Mouse (Mus musculus) liver, adult 2 months (tissue): ENCODE measurements around the gene Jmjd7. TPM values are rescaled to one million over a fixed set of nuclear protein-coding genes. Genes with fewer than 3 reads are reported as not detected.

Source experiments
- DNase-seq: peaks from one replicate; pipeline ENCODE4 v3.0.0-alpha.2; 2011; ENCODE audit warnings: low read depth, low spot score; ENCODE audit errors: extremely low read depth
- H3K27ac ChIP-seq: fragments of 200-500 bp; replicated peaks from 2 replicates; pipeline ENCODE4 v1.5.1; 2012; ENCODE audit warnings: low read depth, mild to moderate bottlenecking, control low read depth, inconsistent platforms, low read length; ENCODE audit not compliant: insufficient read depth
- H3K27me3 ChIP-seq: fragments of 200-500 bp; 2 replicates; pipeline ENCODE4 v1.6.1; 2012; ENCODE audit warnings: mild to moderate bottlenecking, moderate library complexity, low read length, inconsistent platforms; ENCODE audit not compliant: control insufficient read depth, insufficient read depth
- H3K36me3 ChIP-seq: fragments of 200-500 bp; 2 replicates; pipeline ENCODE4 v1.6.1; 2012; ENCODE audit warnings: low read length, inconsistent platforms; ENCODE audit not compliant: control insufficient read depth, insufficient read depth
- H3K4me1 ChIP-seq: fragments of 200-500 bp; 2 replicates; pipeline ENCODE4 v1.6.1; 2011; ENCODE audit warnings: low read length; ENCODE audit not compliant: control insufficient read depth, insufficient read depth
- H3K4me3 ChIP-seq: fragments of 200-500 bp; 2 replicates; pipeline ENCODE4 v1.5.1; 2011; ENCODE audit warnings: low read depth, mild to moderate bottlenecking, control low read depth, low read length, moderate library complexity; ENCODE audit not compliant: insufficient read depth
- H3K79me2 ChIP-seq: fragments of 200-500 bp; 2 replicates; pipeline ENCODE4 v1.6.1; 2012; ENCODE audit warnings: inconsistent platforms, mild to moderate bottlenecking, low read length, moderate library complexity; ENCODE audit not compliant: control insufficient read depth, insufficient read depth
- H3K9ac ChIP-seq: fragments of 200-500 bp; 2 replicates; pipeline ENCODE4 v1.6.1; 2012; ENCODE audit warnings: low read depth, mild to moderate bottlenecking, control low read depth, inconsistent platforms, low read length
- CTCF ChIP-seq: fragments of 200-500 bp; IDR thresholded peaks from 2 replicates; pipeline ENCODE4 v1.5.1; 2011; ENCODE audit warnings: low read depth, low read length, control low read depth
- POLR2A ChIP-seq: fragments of 200-500 bp; IDR thresholded peaks from 2 replicates; pipeline ENCODE4 v1.6.1; 2011; ENCODE audit warnings: low read length, control low read depth; ENCODE audit not compliant: insufficient read depth; ENCODE audit errors: extremely low read depth
- WGBS: fragments of 180-500 bp; shearing (Covaris S2); methylation state at CpG from one replicate; pipeline ENCODE4 v1.1.7; 2018; 5-methylcytosine and 5-hydroxymethylcytosine counted together
- polyA plus RNA-seq: library from polyadenylated mRNA; depleted of rRNA; stranded (reverse); fragments of >200 nt; gene quantifications from 2 replicates; pipeline ENCODE4 v1.2.3, GENCODE M21; 2012
- total RNA-seq: library from RNA; depleted of rRNA; stranded (reverse); fragments of >200 nt; gene quantifications from 2 replicates; pipeline ENCODE4 v1.2.3, GENCODE M21; 2014

Gene Jmjd7
- total and polyA plus RNA-seq, 2 experiments = 1.7 to 4.6 TPM

GRCm38 (mm10) chr2:119987441-119987840 lies 39.8 kb upstream of the Jmjd7 start:
- H3K79me2 ChIP-seq = no peaks in the 10 kb centered on the region
- no peaks in the 10 kb centered on the region for H3K36me3 ChIP-seq
- DNase-seq = no peak
- H3K9ac ChIP-seq = no peak overlapping the region
- H3K27me3 ChIP-seq = no peaks in the 10 kb centered on the region
- no peak overlapping the region for H3K4me3 ChIP-seq
- peaks cover 6% of the 10 kb centered on the region; the same call in 1 of the 2 replicates for H3K4me1 ChIP-seq
- no peak for TF ChIP-seq POLR2A
- H3K27ac ChIP-seq = no peak overlapping the region
- 95% methylated on average over 2 of the region's 2 CpGs for WGBS

- H3K4me3 ChIP-seq = no peak overlapping the region
- H3K9ac ChIP-seq = no peak overlapping the region
- peaks cover 6% of the 10 kb centered on the region; the same call in 1 of the 2 replicates for H3K4me1 ChIP-seq
- no peaks in the 10 kb centered on the region for H3K79me2 ChIP-seq
- TF ChIP-seq CTCF (no peak), POLR2A (no peak)
- DNase-seq = peak; percentile 66
- 32% methylated on average over 4 of the region's 4 CpGs for WGBS
- H3K36me3 ChIP-seq = no peaks in the 10 kb centered on the region
- H3K27ac ChIP-seq = no peak overlapping the region
- no peaks in the 10 kb centered on the region for H3K27me3 ChIP-seq
Measured at GRCm38 (mm10) chr2:119988952-119989351, 38.3 kb upstream of the Jmjd7 start.

GRCm38 (mm10) chr2:119990881-119991280 lies 36.4 kb upstream of the Jmjd7 start:
- TF ChIP-seq POLR2A (no peak), CTCF (no peak)
- Histone ChIP-seq H3K9ac (no peak overlapping the region), H3K36me3 (no peaks in the 10 kb centered on the region), H3K27me3 (no peaks in the 10 kb centered on the region), H3K79me2 (no peaks in the 10 kb centered on the region), H3K4me3 (no peak overlapping the region), H3K4me1 (peaks cover 6% of the 10 kb centered on the region; the same call in 1 of the 2 replicates), H3K27ac (no peak overlapping the region)
- DNase-seq = no peak
- WGBS = 75% methylated on average over 6 of the region's 6 CpGs

GRCm38 (mm10) chr2:119992349-119992748 lies 34.9 kb upstream of the Jmjd7 start:
- no peak for TF ChIP-seq CTCF
- no peak for TF ChIP-seq POLR2A
- H3K9ac ChIP-seq = no peak overlapping the region
- H3K36me3 ChIP-seq = no peaks in the 10 kb centered on the region
- H3K27me3 ChIP-seq = no peaks in the 10 kb centered on the region
- no peak overlapping the region for H3K4me3 ChIP-seq
- 50% methylated on average over 2 of the region's 2 CpGs for WGBS
- H3K79me2 ChIP-seq = no peaks in the 10 kb centered on the region
- H3K4me1 ChIP-seq = peaks cover 6% of the 10 kb centered on the region; the same call in 1 of the 2 replicates
- no peak overlapping the region for H3K27ac ChIP-seq
- peak; percentile 49 for DNase-seq

- Histone ChIP-seq H3K9ac (no peak overlapping the region), H3K4me3 (no peak overlapping the region), H3K4me1 (peaks cover 6% of the 10 kb centered on the region; the same call in 1 of the 2 replicates), H3K27ac (no peak overlapping the region), H3K79me2 (no peaks in the 10 kb centered on the region), H3K27me3 (no peaks in the 10 kb centered on the region), H3K36me3 (no peaks in the 10 kb centered on the region)
- WGBS = 70% methylated on average over 2 of the region's 2 CpGs
- no peak for DNase-seq
- no peak for TF ChIP-seq CTCF
- TF ChIP-seq POLR2A = no peak
Measured at GRCm38 (mm10) chr2:119993515-119993914, 33.8 kb upstream of the Jmjd7 start.

- peak; percentile 36 for DNase-seq
- Histone ChIP-seq H3K27ac (no peak overlapping the region), H3K9ac (no peak overlapping the region), H3K27me3 (no peaks in the 10 kb centered on the region), H3K4me3 (no peak overlapping the region), H3K4me1 (no peaks in the 10 kb centered on the region), H3K79me2 (no peaks in the 10 kb centered on the region), H3K36me3 (no peaks in the 10 kb centered on the region)
- 45% methylated on average over 6 of the region's 6 CpGs for WGBS
- no peak for TF ChIP-seq POLR2A
- no peak for TF ChIP-seq CTCF
Measured at GRCm38 (mm10) chr2:119994839-119995238, 32.4 kb upstream of the Jmjd7 start.
